Mouse (Mus musculus) urinary bladder, postnatal 25 days (tissue): ENCODE results near the gene Hyal3.

Experiments
- DNase-seq: peaks from one replicate; pipeline ENCODE4 v3.0.0; 2022; ENCODE audit warnings: low spot score

The Hyal3 gene

GRCm38 (mm10) chr9:107594281-107595062 is 13.9 kb downstream of the Hyal3 start:
- DNase-seq, result no peak

GRCm38 (mm10) chr9:107596619-107597569 is 16.3 kb downstream of the Hyal3 start:
- no peak for DNase-seq

GRCm38 (mm10) chr9:107598385-107598784 is 17.8 kb downstream of the Hyal3 start:
- DNase-seq, result no peak

- no peak for DNase-seq
Measured at GRCm38 (mm10) chr9:107599433-107599832, 18.8 kb downstream of the Hyal3 start.

- no peak for DNase-seq
Measured at GRCm38 (mm10) chr9:107599842-107600241, 19.2 kb downstream of the Hyal3 start.

- no peak for DNase-seq
Measured at GRCm38 (mm10) chr9:107600745-107601144, 20.1 kb downstream of the Hyal3 start.

GRCm38 (mm10) chr9:107601275-107601674 is 20.7 kb downstream of the Hyal3 start:
- DNase-seq, result no peak

- DNase-seq, result peak; percentile 97
Measured at GRCm38 (mm10) chr9:107602068-107602648, 21.5 kb downstream of the Hyal3 start.

GRCm38 (mm10) chr9:107603251-107603650 is 22.6 kb downstream of the Hyal3 start:
- no peak for DNase-seq

- no peak for DNase-seq
Measured at GRCm38 (mm10) chr9:107605041-107605661, 24.5 kb downstream of the Hyal3 start.

GRCm38 (mm10) chr9:107606591-107606990 is 26.0 kb downstream of the Hyal3 start:
- no peak for DNase-seq

- DNase-seq, result no peak
Measured at GRCm38 (mm10) chr9:107607036-107607435, 26.4 kb downstream of the Hyal3 start.

GRCm38 (mm10) chr9:107607653-107608245 is 27.1 kb downstream of the Hyal3 start:
- no peak for DNase-seq

- DNase-seq, result no peak
Measured at GRCm38 (mm10) chr9:107608741-107609432, 28.3 kb downstream of the Hyal3 start, which contains the start of gene Sema3b. Sema3b (minus strand) TSS chr9:107609229.

- no peak for DNase-seq
Measured at GRCm38 (mm10) chr9:107609433-107609830, 28.8 kb downstream of the Hyal3 start.

GRCm38 (mm10) chr9:107611456-107612190 is 31.0 kb downstream of the Hyal3 start:
- DNase-seq, result no peak

GRCm38 (mm10) chr9:107612191-107612944 is 31.8 kb downstream of the Hyal3 start:
- peak; percentile 99 for DNase-seq

- DNase-seq, result no peak
Measured at GRCm38 (mm10) chr9:107612945-107613569, 32.4 kb downstream of the Hyal3 start.

- DNase-seq, result no peak
Measured at GRCm38 (mm10) chr9:107615035-107615434, 34.4 kb downstream of the Hyal3 start.
